Mouse (Mus musculus): Measurements from ENCODE around the gene Klri2. TPM values are rescaled to one million over a fixed set of nuclear protein-coding genes. Genes with fewer than 3 reads are reported as not detected.
A peak's percentile ranks its signal among the peaks of the same experiment; 100 is the strongest.
"Not testable (repeated sequence)": the region's sequence is repeated elsewhere in the genome, so short reads cannot be mapped to it uniquely, and the experiment has no call there.

The Klri2 gene
- total and polyA plus RNA-seq, 2 experiments from 2014 or later: not detected

DNA sequence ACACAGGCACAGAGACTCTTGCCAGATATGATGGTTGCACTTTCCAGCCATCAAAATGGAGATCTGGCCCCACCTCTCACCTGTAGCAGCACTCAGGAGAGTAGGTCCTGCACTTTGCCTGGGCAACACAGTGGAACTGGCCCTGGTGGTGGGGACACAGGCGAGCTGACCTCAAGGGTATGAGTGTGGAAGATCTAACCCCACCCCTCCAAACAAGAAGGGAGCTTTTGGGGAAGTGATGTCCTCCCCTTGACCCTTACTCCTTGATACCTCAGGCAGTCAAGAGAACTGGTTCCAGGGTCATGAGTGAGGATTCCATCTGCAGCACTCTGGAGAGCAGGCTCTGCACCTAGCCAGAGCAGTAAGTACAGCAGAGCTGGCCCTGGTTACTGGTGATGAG is 18.9 kb downstream of the Klri2 start:
- 78% methylated on average over 1 of the region's 1 CpGs for WGBS
- ATAC-seq (no peak), DNase-seq (ENCODE audit: low spot score) (no peak)
- H3K4me2 ChIP-seq (ENCODE audit: low read depth, low read length): no peak overlapping the region
- no peaks in the 10 kb centered on the region for H3K4me1 ChIP-seq (ENCODE audit: insufficient read depth, low read length)
- no peak overlapping the region for H3K9ac ChIP-seq (replicated peaks; ENCODE audit: low read length)
- H3K9me3 ChIP-seq (ENCODE audit: low read length): no peaks in the 10 kb centered on the region
- no peaks in the 10 kb centered on the region for H3K36me3 ChIP-seq (ENCODE audit: insufficient read depth, low read length)
- no peak for TF ChIP-seq CTCF (IDR thresholded peaks at IDR 0.05; ENCODE audit: low read depth)
- H3K27me3 ChIP-seq (ENCODE audit: insufficient read depth, low read length): no peaks in the 10 kb centered on the region
- H3K4me3 ChIP-seq (ENCODE audit: low read length): no peak overlapping the region
- H3K27ac ChIP-seq: no peak overlapping the region

DNA sequence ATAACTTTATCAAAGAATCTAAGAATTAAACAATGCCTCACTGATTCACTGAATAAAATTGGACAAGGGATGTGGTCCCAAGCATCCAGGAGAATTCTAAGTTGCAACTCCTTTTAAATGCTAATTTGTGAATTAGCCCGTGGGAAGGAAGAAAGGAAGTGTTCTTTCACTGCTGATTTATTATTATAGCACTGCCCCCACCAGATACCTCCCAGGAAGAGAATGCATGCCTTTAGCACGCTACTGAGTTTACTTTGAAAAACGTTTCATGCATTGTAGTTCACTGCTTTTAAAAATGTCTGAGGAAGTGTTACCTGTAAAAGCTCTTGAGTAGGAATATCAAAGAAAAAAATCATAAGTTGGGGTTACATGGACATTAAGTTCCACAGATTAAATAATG is 19.8 kb downstream of the Klri2 start:
- H3K36me3 ChIP-seq (ENCODE audit: insufficient read depth, low read length): no peaks in the 10 kb centered on the region
- no peak overlapping the region for H3K4me3 ChIP-seq (ENCODE audit: low read length)
- no peak for DNase-seq (ENCODE audit: low spot score)
- 7% methylated on average over 3 of the region's 3 CpGs for WGBS
- H3K27me3 ChIP-seq (ENCODE audit: insufficient read depth, low read length): no peaks in the 10 kb centered on the region
- ATAC-seq: no peak
- H3K27ac ChIP-seq: no peak overlapping the region
- no peak for TF ChIP-seq CTCF (IDR thresholded peaks at IDR 0.05; ENCODE audit: low read depth)
- no peaks in the 10 kb centered on the region for H3K4me1 ChIP-seq (ENCODE audit: insufficient read depth, low read length)
- no peak overlapping the region for H3K9ac ChIP-seq (replicated peaks; ENCODE audit: low read length)
- no peaks in the 10 kb centered on the region for H3K9me3 ChIP-seq (ENCODE audit: low read length)
- H3K4me2 ChIP-seq (ENCODE audit: low read depth, low read length): no peak overlapping the region

DNA sequence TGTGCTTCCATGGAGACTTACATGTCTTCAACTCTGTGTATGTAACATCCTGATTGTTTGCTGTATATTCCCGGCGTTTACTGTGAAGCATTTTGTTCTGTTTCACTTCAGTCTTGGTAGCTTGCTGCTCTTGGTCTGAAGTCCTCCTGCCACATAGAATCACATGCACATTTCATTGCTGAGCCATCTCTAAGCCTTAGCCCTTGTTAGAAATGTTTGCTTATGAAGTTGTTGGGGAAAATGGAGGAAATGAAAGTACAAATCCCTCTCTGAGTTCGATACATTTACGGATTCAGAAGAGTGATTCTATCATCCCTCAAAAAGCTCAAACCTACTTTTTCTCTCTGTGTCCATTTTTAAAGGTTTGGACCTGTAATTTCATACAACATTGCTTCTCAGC is 23.3 kb downstream of the Klri2 start, which contains the start of gene Klri1:
Klri1 (minus strand) TSS at position 101 of the 400 bp plus-strand sequence.
- no peak within 1 kb of the TSS for H3K9ac ChIP-seq (replicated peaks; ENCODE audit: low read length)
- H3K4me1 ChIP-seq (ENCODE audit: insufficient read depth, low read length): no peaks in the 10 kb centered on the region
- H3K27me3 ChIP-seq (ENCODE audit: insufficient read depth, low read length): no peaks in the 10 kb centered on the region
- H3K4me2 ChIP-seq (ENCODE audit: low read depth, low read length): no peak within 1 kb of the TSS
- no peaks in the 10 kb centered on the region for H3K9me3 ChIP-seq (ENCODE audit: low read length)
- H3K36me3 ChIP-seq (ENCODE audit: insufficient read depth, low read length): no peaks in the 10 kb centered on the region
- ATAC-seq: no peak
- no peak for DNase-seq (ENCODE audit: low spot score)
- no peak for TF ChIP-seq CTCF (IDR thresholded peaks at IDR 0.05; ENCODE audit: low read depth)
- WGBS: 89% methylated on average over 4 of the region's 4 CpGs
- no peak within 1 kb of the TSS for H3K27ac ChIP-seq
- H3K4me3 ChIP-seq (ENCODE audit: low read length): no peak within 1 kb of the TSS

DNA sequence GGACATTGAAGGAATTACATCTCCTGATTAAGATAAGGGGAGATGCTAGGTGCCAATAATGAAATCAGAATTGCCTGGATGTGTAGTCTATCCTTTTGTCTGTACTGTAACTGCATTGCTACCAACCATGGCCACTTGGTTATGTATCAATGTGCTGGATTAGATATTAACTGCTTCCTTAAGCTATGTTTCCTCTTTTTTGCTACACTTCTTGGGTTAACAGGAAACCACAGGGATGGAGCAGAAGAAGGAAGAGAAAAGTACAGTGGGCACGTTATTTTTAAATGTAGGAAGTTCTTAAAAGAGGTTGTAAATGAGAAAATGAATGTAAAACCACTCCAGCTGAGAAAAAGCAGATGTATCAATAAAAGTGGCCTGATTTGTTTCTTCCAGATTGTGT is 26.7 kb downstream of the Klri2 start:
- Histone ChIP-seq H3K9me3 (ENCODE audit: low read length) (no peaks in the 10 kb centered on the region), H3K27me3 (ENCODE audit: insufficient read depth, low read length) (no peaks in the 10 kb centered on the region), H3K4me2 (ENCODE audit: low read depth, low read length) (no peak overlapping the region), H3K4me1 (ENCODE audit: insufficient read depth, low read length) (no peaks in the 10 kb centered on the region), H3K4me3 (ENCODE audit: low read length) (no peak overlapping the region), H3K36me3 (ENCODE audit: insufficient read depth, low read length) (no peaks in the 10 kb centered on the region), H3K9ac (replicated peaks; ENCODE audit: low read length) (no peak overlapping the region), H3K27ac (no peak overlapping the region)
- DNase-seq (ENCODE audit: low spot score) (no peak), ATAC-seq (no peak)
- TF ChIP-seq CTCF (IDR thresholded peaks at IDR 0.05; ENCODE audit: low read depth): no peak
- 40% methylated on average over 1 of the region's 1 CpGs for WGBS

DNA sequence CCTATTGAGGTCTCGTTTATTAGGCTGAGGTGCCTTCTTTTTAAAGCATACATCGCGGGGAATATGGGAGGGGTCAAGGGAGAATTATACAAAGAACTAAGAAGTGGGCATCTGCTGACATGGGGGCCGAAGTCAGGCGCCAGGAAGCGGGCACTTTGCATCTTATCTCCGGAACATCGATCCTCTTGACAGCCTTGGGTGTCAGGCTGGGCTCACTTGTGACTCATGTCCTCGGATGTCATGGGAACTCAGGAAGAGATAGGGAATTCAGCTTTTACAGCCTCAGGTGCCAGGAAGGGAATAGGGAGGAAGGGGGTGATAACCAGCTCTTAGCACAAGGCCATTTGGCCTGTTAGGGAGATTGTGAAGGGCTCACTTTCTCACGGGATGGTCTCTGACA is 48.8 kb downstream of the Klri2 start:
- H3K36me3 ChIP-seq (ENCODE audit: insufficient read depth, low read length); H3K4me3 ChIP-seq (ENCODE audit: low read length); H3K27me3 ChIP-seq (ENCODE audit: insufficient read depth, low read length); ATAC-seq; DNase-seq (ENCODE audit: low spot score); H3K4me2 ChIP-seq (ENCODE audit: low read depth, low read length); H3K27ac ChIP-seq; H3K9ac ChIP-seq (replicated peaks; ENCODE audit: low read length); H3K9me3 ChIP-seq (ENCODE audit: low read length); H3K4me1 ChIP-seq (ENCODE audit: insufficient read depth, low read length): not testable (repeated sequence)
- 83% methylated on average over 10 of the region's 10 CpGs for WGBS

DNA sequence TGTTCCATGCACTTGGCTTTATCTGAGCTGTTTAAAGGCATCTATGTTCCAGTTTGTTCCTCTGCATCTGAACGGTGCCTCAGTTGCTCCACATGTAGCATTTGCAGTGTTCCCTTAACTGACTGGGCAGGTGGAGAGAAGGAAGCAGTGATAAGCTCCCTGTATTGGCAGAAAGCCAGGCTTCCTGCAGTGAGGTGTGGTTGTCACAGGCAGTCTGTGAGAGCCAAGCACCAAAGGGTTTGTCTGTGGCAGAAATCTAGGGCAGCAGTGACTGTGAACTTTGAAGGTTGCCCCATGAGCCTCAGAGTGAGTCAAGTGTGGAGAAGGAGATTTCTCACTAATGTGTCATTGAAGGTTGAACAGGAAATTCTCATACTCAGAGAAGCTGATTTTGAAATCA is 59.9 kb downstream of the Klri2 start:
- no peak overlapping the region for H3K9ac ChIP-seq (replicated peaks; ENCODE audit: low read length)
- H3K4me2 ChIP-seq (ENCODE audit: low read depth, low read length): no peak overlapping the region
- H3K36me3 ChIP-seq (ENCODE audit: insufficient read depth, low read length): no peaks in the 10 kb centered on the region
- ATAC-seq (no peak), DNase-seq (ENCODE audit: low spot score) (peak; percentile 2)
- no peak for TF ChIP-seq CTCF (IDR thresholded peaks at IDR 0.05; ENCODE audit: low read depth)
- H3K27ac ChIP-seq: no peak overlapping the region
- no peak overlapping the region for H3K4me3 ChIP-seq (ENCODE audit: low read length)
- H3K4me1 ChIP-seq (ENCODE audit: insufficient read depth, low read length): no peaks in the 10 kb centered on the region
- no peaks in the 10 kb centered on the region for H3K9me3 ChIP-seq (ENCODE audit: low read length)
- no peaks in the 10 kb centered on the region for H3K27me3 ChIP-seq (ENCODE audit: insufficient read depth, low read length)
- 69% methylated on average over 1 of the region's 1 CpGs for WGBS

Small RNA genes lying within 50 kb of the gene (microRNA-seq; reads per million reads assigned to microRNA genes)
- 0 reads per million in 2 experiments for gene Mir680-1

Other genes with a start within 250 kb of the Klri2 start
- gene Olr1, start 233.3 kb downstream of the Klri2 start, total RNA-seq (2014; rRNA removed): not detected in 2 replicates
- 0.09 TPM in 1 of 2 replicates, not detected in the other for gene Olr1, start 233.3 kb downstream of the Klri2 start, polyA plus RNA-seq (2015; fragmentation: Nextera tagmentation; extraction: Ambion mirVana)
- gene Tmem52b, start 227.9 kb downstream of the Klri2 start, total RNA-seq (2014; rRNA removed): 0.05 TPM in 1 of 2 replicates, not detected in the other
- not detected in 2 replicates for gene Tmem52b, start 227.9 kb downstream of the Klri2 start, polyA plus RNA-seq (2015; fragmentation: Nextera tagmentation; extraction: Ambion mirVana)
- gene Gabarapl1, start 207.3 kb downstream of the Klri2 start, total RNA-seq (2014; rRNA removed): 272 and 286 TPM in 2 replicates
- gene Gabarapl1, start 207.3 kb downstream of the Klri2 start, polyA plus RNA-seq (2015; fragmentation: Nextera tagmentation; extraction: Ambion mirVana): 272 and 274 TPM in 2 replicates
- gene Klre1, start 162.6 kb downstream of the Klri2 start, total RNA-seq (2014; rRNA removed): not detected in 2 replicates
- gene Klre1, start 162.6 kb downstream of the Klri2 start, polyA plus RNA-seq (2015; fragmentation: Nextera tagmentation; extraction: Ambion mirVana): 0.21 TPM in 1 of 2 replicates, not detected in the other
- gene Klrd1, start 148.7 kb downstream of the Klri2 start, total RNA-seq (2014; rRNA removed): not detected in 2 replicates
- gene Klrd1, start 148.7 kb downstream of the Klri2 start, polyA plus RNA-seq (2015; fragmentation: Nextera tagmentation; extraction: Ambion mirVana): not detected in 2 replicates
- not detected in 2 replicates for gene Klrk1, start 116.6 kb downstream of the Klri2 start, total RNA-seq (2014; rRNA removed)
- gene Klrk1, start 116.6 kb downstream of the Klri2 start, polyA plus RNA-seq (2015; fragmentation: Nextera tagmentation; extraction: Ambion mirVana): 0.05 and 0.13 TPM in 2 replicates
- not detected in 2 replicates for gene Klrc3, start 97.1 kb downstream of the Klri2 start, total RNA-seq (2014; rRNA removed)
- not detected in 2 replicates for gene Klrc3, start 97.1 kb downstream of the Klri2 start, polyA plus RNA-seq (2015; fragmentation: Nextera tagmentation; extraction: Ambion mirVana)
- gene Klrc2, start 79.8 kb downstream of the Klri2 start, total RNA-seq (2014; rRNA removed): not detected in 2 replicates
- not detected in 2 replicates for gene Klrc2, start 79.8 kb downstream of the Klri2 start, polyA plus RNA-seq (2015; fragmentation: Nextera tagmentation; extraction: Ambion mirVana)
- gene Klrc1, start 61.5 kb downstream of the Klri2 start, total RNA-seq (2014; rRNA removed): not detected in 2 replicates
- gene Klrc1, start 61.5 kb downstream of the Klri2 start, polyA plus RNA-seq (2015; fragmentation: Nextera tagmentation; extraction: Ambion mirVana): not detected in 2 replicates
- 1.1 TPM in 1 of 2 replicates, not detected in the other for gene Klri1, start 23.4 kb downstream of the Klri2 start, total RNA-seq (2014; rRNA removed)
- gene Klri1, start 23.4 kb downstream of the Klri2 start, polyA plus RNA-seq (2015; fragmentation: Nextera tagmentation; extraction: Ambion mirVana): 0.35 and 0.44 TPM in 2 replicates
- not detected in 2 replicates for gene Gm156, start 43.8 kb upstream of the Klri2 start, total RNA-seq (2014; rRNA removed)
- not detected in 2 replicates for gene Gm156, start 43.8 kb upstream of the Klri2 start, polyA plus RNA-seq (2015; fragmentation: Nextera tagmentation; extraction: Ambion mirVana)
- not detected in 2 replicates for gene Gm17631, start 122.2 kb upstream of the Klri2 start, total RNA-seq (2014; rRNA removed)
- gene Gm17631, start 122.2 kb upstream of the Klri2 start, polyA plus RNA-seq (2015; fragmentation: Nextera tagmentation; extraction: Ambion mirVana): not detected in 2 replicates
- gene Klra17, start 136.2 kb upstream of the Klri2 start, total RNA-seq (2014; rRNA removed): not detected in 2 replicates
- gene Klra17, start 136.2 kb upstream of the Klri2 start, polyA plus RNA-seq (2015; fragmentation: Nextera tagmentation; extraction: Ambion mirVana): not detected in 2 replicates
- not detected in 2 replicates for gene Klra5, start 177.2 kb upstream of the Klri2 start, total RNA-seq (2014; rRNA removed)
- gene Klra5, start 177.2 kb upstream of the Klri2 start, polyA plus RNA-seq (2015; fragmentation: Nextera tagmentation; extraction: Ambion mirVana): not detected in 2 replicates